Mouse (Mus musculus) CD4-positive, CD25-positive, alpha-beta regulatory T cell, adult 2 months (primary cell): Measurements from ENCODE around the gene Gas2l1.
"Not testable (repeated sequence)": the region's sequence is repeated elsewhere in the genome, so short reads cannot be mapped to it uniquely, and the experiment has no call there.

Experiments
- DNase-seq: peaks from one replicate; pipeline ENCODE4 v3.0.0-alpha.2; 2012; ENCODE audit warnings: low read depth, low spot score

Gas2l1 gene

DNA sequence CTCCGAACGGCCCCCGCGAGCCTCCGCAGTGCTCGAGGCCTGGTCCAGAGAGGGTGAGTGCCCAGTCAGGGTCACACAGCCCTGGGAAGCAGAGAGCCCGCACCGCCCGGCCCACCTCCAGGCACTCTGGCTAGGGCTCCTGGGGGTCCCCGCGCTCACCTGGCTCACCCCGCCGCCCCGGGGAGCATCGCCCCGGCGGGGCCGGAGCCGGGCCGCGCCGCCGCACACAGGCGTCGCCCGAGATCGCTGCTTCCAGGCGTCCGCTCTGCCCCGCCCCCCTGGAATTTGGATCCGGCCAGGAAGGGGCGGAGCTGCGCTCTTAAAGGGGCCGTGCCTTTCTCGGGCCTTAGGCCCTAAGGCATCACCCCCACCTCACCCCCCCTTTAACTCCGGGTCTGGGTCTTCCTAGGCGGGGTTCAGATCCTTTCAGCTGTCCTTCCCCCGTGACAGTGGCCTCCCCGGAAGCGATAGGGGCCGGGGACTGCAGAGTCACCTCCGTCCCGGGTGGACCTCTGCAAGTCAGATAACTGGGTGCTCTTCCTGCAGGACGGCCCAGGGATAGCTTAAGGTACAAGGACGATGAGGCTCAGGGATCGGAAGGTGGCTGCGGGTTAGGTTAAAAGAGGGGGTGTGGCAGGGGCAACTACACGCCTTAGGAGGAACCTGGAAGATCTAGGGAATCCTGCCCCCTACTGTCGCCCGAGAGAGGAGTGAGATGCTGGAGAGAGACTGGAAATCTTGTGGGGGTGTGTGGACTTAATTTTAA lies at the start of gene Gas2l1:
Gene Gas2l1, minus strand, starts transcription at position 272 of the 766 bp plus-strand sequence.
- peak; percentile 69 for DNase-seq

DNA sequence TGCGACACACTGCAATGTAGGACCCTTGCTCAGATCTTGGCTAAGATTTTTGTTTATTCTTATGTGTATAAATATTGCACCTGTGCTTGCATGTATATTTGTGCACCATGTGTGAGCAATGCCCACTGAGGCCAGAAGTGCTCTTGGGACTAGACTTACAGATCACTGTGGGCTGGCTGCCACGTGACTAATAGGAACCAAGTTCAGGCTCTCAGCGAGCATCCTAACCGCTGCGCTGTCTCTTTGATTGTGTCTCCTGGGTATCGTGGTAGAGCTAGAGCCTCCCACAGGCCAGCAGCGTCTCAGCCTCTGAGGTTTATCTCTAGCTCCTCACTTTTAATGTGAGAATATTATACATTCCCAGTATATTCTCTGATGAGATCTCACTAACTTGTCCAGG lies 48.5 kb upstream of the Gas2l1 start:
- DNase-seq, result no peak

DNA sequence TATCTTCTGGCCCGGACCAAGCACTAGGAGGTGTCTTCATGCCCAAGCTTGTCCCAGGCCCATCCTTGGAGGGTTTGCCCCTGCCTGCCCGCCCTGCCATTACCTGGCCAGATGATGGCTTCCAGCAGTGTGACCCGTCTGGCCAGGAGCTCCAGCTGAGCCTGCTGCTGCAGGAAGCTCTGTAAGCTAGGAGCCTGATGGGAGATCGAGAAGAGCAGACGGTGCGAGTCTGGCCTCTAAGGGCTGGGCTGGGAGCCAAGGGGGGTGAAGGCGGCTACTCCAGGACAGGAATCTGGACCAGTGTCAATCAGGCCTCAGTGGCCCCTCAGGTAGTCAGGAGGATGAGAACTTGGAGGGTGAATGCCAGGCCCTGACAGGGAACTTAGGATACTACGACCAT lies 44.3 kb upstream of the Gas2l1 start:
- DNase-seq, result no peak

DNA sequence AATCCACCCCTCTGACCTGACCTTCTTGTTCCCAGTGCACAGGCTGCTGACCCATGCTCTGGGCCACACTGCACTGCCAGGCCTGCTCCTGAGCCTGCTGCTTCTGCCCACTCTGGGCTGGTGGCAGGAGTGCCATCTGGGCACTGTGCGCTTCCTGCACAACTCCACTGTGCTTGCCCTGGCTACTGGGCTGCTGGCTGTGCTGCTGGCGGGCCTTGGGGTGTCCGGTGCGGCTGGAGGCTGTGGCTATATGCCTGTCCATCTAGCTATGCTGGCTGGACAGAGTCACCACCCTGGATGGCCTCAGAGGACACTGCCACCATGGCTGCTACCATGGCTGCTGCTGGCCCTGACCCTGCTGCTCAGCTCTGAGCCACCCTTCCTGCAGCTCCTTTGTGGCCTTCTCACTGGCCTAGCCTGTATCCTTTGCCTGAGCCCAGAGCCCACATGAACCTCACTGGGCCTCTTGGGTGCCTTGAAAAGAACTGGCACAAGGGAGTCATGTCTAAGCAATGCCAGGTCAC lies 38.9 kb upstream of the Gas2l1 start:
- no peak for DNase-seq

DNA sequence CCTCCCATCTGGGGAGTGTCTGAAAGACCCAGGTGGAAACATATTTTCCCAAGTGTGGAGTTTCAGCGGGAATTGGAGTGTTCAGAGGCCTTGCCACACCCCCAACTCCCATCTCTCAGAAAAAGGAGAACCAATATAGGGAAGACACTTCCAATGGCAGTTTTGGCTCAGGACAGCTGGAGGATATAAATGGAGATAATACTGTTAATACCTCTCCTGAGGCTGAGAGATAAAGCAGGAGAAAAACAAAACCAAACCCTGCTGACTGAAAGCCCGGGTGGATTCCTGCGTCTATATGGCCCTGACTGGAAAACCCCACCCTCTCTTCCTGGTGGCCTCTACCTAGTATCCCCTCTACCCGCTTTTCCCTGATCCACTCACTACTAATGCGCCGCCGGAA lies 37.3 kb upstream of the Gas2l1 start:
- no peak for DNase-seq

DNA sequence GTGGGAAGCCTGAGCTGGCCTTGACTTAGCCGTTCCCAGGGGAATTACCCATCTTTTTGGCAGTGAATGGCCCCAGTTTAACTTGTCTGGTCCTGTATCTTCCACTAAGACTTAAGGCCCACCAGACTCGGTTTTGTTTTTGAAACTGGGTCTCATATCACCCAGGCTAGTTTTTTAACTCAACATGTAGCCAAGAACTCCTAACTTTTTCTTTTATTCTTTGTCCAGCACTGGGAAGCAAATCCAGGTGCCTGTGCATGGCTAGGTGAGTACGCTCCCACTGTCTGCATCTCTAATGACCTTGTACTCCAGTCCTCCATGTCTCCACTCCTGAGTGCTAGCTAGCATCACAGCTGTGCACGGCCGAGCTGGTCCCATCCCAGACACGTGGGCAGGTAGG lies 36.5 kb upstream of the Gas2l1 start:
- DNase-seq, result no peak

DNA sequence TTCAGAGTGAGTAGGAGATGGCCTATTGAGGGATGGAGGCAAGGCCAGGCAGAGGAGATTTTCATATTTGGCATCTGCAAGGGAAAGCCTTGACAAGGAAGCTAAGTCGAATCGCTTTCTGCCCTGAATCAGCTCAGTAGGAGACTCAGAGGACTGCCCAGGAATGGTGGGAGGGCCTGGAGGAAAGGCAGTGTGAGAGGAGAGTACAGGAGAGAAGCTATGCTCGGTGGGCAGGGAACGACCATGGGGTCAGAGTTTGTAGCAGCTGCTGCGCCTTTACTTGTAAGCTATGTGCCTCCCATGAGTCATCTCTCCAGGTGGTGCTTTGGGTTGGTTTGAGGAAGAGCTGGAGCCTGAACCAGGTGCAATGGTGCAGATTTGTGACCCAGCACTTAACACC lies 35.7 kb upstream of the Gas2l1 start:
- DNase-seq, result no peak

DNA sequence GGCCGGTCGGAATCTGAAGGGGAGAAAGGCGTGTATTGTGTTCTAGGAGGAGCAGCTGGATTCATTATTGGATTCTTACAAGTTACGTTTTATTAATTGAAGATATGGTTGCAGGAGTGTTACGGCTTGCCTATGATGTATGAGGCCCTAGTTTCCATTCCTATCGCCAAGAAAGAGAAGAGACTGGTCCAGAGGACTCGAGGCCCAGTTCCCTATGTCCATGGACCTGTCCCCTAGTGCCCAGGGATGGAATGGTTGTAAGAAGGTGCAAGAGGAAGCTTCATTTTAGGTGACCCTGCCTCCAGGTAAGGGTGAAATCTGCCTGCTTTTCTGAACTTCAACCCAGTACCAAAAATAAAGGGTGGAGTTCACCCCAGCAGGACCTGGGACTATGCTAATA lies 35.2 kb upstream of the Gas2l1 start:
- peak; percentile 24 for DNase-seq

DNA sequence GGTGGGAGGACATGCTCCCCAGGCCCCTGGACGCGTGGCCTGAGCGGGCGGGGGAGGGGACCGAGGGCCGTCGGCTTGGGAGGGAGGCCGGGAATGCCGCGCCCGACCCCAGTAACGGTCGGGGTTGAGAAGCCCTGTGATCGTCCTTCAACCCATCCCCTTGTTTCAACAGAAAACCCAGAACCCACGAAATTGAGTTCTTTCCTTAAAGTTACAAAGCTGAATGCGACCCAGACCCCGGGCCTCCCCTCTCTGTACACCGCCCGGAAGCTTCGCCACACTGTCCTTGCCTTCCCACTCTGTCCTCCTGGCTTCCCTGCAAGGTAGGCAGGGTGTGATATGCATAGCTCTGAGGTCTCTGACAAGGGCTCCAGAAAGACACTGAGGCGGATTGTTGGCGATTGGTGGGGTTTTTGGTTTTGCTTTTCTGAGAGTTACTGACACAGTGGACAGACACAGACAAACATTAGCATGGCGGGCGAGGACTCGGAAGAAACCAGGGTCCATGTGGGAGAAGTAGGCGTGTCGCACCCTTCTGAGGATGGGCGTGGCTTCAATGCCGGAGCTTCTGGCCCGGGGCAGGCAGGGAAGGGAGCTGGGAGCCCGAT lies 34.6 kb upstream of the Gas2l1 start:
- peak; percentile 82 for DNase-seq

DNA sequence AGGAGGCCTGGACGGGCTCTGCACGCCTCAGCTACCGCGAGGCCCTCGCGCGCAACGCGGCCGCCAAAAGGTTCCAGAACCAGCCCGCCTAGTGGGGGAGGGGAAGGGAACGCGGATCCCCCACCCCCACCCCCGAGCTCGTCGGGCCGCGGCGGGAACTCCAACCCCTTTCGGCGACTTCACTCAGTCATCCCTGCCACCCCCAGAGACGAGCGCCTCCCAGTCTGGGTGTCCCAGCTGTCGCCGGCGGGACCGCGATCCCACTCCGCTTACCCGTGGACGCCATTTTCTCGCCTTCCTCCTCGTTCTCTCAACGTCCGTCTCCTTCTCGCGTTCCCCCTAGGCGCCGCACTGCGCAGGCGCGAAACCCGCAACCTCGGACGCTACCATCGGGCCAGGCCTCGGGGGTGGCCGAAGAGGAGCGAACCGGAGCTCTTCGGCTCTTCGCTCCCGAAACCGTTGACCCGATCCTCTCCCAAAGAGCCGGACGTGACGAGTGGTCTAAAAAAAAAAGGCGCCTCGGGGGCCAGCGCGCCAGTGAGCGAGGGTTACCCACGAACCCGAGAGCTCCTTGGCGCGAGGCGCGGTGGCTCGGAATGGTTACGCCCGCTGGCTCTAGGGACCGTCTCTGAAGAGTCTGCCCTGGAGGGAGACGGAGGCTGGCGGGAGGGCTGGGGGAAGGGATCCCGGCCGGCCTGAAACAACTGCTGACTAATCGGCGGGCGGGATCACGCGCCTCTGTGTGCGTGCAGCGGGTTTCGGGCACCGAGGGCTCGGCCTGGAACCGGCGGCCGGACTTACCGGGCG lies 33.8 kb upstream of the Gas2l1 start, which contains the start of the genes Rhbdd3 and Ewsr1:
Gene Rhbdd3, plus strand, starts transcription at position 191 of the 807 bp plus-strand sequence.
Gene Ewsr1, minus strand, starts transcription at position 531 of the 807 bp plus-strand sequence.
- peak; percentile 98 for DNase-seq

DNA sequence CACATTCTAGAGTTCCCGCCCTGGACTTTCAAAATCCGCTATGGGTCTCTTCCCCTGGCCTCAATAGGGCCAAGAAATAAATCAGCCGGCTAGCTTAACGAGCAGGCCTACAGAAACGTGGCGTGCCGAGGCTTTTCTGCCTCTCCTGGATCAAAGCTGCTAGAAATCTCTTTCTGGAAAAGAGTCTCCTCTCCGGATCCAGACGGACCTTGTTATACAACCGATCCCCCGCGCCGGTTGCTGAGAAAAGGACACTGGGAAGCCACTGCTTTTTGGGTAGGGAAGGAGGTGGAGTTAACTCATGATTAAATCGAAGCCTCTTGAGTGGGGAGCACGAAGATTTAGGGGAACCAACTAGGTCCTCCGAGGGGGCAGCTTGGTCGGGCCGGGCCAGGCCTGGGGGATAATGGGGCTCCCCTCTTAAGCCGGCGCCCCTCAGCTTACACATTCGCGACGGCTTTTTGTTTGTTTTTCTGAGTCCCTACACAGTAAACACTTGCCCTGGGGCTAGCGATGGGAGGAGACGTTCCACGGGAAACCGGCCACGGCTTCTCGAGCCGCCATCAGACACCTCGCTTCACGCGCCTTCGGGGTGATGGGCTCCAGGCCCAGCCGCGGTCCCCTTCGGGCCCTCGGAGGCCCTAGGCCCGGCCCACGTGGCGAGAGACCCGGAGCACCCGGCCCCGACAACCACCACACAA lies 33.1 kb upstream of the Gas2l1 start:
- DNase-seq, result no peak

DNA sequence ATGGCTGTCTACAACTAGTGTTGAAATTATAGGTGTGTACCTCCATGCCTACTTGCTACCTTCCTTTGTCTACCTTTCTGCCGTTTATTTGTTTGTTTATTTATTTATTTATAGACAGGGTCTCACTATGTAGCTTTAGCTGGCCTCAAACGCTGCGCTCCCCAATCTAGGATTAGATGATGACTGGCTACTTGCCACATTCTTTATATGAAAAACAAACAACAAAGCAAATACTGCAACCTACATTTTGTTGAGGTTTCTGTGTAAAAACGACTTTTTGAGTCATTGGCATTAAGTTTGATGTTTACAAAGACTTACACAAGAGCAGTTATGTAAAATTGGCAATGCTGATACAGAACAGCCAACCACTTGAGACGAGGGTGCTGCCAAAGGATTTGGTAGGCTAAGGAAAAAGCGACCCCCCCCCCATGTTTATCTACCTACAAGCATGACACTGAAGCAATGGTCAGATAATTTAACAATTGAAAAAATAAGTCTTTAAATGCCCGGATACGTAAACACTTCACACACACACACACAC lies 31.4 kb upstream of the Gas2l1 start:
- no peak for DNase-seq

DNA sequence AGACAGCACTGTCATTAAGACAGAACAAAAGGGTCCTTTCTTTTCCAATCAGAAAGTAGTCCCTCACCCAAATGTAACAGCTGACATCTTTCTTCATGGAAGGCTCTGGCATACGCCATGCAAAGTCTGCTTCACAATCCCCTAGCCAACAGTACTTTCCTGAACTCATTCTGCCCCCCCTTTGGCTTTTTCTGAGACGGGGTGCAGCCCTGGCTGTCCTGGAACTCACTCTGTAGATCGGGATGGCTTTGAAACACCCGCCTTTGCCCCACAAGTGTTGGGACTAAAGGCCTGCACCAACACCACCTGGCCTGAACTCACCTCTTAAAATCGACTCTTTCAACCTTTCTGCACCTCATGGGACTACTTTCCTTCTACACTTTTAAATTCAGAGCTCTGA lies 30.8 kb upstream of the Gas2l1 start:
- DNase-seq, result no peak

DNA sequence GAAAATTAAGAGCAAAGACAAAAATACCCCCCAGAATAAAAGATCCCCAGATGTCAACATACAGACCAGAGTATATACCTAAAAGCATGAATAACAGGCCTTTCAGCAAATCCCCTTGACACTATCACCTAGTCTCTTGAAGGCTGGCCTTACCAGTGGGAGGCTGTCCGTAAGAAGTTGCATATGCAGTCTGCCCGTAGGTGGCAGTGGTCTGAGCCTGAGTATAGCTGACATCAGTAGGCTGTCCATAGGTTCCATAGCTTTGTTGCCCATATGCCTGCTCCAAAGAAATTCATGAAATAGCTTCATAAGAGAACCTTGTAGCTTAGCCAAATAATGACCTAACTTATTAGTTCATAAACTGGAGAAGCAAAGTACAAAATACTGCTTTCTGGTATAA lies 26.6 kb upstream of the Gas2l1 start:
- DNase-seq, result peak; percentile 32

DNA sequence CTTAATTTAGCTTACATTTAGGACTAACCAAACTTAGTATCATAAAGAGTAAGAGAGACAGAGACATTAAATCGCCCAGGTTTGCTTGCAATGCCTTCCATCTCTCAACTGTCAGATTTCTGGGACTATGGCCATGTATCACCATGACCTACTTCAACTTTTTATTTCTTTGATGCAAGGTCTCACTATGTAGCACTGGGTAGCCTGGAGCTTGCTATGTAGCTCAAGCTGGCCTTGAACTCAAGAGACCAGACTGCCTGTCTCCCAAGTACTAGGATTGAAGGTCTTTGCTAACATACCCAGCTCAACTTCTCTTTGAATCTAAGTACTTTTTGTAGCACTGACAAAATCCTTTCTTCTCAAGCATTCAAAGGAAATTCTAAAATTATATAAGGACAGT lies 24.0 kb upstream of the Gas2l1 start:
- no peak for DNase-seq

DNA sequence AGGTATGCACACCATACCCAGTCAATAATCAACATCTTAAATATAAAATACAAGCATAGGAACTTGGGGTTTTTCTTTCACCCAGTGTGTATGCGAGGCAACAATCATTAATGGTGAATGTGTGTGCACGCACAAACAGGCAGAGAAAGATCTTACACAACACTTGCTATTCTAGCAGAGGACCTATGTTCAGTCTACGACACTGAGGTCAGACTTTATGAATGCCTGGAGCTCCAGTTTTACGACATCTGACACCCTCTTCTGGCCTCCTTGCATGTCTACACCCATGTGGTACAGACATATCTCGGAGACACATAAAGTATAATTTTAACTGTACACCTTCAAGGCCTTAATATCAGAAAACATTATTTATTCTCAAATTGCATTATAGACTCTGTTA lies 11.7 kb upstream of the Gas2l1 start:
- DNase-seq, result not testable (repeated sequence)

DNA sequence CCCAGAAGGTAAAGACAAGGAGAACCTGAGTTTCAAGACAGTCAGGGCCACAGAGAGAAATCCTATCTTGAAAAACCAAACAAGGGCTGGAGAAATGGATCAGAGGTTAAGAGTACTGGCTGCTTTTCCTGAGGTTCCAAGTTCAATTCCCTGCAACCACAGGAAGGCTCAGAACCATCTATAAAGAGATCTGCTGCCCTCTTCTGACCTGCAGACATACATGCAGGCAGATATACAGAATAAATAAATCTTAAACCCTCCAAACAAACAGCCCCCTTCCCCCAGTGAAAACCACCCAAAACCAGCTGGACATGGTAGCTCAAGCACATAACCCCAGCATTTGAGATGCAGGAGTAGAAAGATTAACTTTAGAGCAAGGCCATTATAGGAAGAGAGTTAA lies 10.6 kb upstream of the Gas2l1 start:
- DNase-seq, result no peak

DNA sequence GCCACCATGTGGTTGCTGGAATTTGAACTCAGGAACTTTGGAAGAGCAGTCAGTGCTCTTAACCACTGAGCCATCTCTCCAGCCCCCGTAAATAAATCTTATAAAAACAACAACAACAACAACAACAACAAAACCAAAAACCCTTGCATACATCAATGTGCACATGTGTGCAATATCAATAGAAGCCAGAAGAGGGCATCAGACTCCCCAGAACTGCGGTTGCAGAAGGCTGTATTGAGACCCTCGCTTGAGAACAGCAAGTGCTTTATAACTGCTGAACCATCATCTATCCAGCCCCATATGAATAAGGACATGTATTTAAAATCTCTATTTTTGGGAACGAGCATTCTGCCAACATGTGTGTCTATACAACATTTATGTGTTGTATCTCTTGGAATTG lies 9.8 kb upstream of the Gas2l1 start:
- peak; percentile 56 for DNase-seq

DNA sequence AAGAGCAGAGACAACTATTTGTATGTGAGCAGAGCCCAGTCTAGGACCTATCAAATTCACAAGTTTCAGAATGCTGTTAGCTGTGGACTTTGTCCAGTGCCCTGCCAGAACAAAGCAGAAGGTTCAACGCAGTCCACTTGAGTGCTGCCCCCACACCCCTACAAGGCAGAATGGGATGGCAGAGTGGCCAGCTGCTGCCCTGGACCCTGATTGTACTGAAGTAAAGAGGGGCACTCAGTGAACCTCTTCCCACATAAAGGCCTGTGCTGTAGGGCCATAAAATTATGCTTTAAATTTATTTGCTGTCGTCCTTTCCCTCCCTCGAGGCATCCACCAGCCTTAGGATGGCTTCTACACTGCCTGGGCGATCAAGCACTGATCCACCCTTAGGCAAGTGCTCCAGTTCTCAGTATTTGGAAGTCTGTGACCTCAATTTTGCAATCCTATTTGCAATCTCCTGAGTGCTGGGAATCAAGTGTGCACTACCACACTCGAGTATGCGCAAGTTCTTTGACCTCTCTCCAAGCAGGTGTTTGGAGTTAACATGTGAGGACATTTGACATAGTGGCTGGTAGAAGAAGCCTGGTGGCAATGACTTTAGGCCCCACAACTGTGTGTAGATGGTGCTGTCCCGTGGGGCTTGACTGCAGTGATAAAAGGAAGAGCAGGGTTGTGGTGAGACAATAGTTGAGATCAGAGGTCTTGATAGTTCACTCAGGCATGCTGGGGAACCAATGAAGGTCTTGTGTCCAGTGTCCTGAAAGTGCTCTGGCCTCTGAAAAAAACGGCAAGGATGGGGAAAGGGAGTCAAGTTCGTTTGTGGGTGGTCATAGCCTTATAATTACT lies 3.2 kb upstream of the Gas2l1 start:
- no peak for DNase-seq

DNA sequence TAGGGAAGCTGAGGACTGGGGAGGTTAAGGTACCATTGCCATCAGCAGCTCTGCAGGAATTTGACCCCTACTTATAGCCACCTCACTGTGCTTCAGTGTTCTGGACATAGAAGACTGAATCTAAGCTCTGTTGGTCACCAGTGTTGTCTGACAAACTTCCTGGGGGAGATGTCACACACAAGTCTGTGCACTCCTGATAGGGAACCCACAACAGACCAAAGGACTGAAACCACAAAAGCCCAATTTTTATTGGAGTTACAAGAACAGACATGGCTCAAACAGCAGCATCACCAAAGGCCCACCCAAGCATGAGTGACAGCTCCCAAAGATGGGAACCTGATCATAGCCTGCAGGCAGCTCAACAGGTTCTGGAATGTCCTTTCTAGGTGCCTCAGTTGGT lies 1.9 kb upstream of the Gas2l1 start:
- DNase-seq, result no peak
